Mouse (Mus musculus) heart, postnatal 25 days (tissue): ENCODE data around the gene Olfr1170. TPM values are rescaled to one million over a fixed set of nuclear protein-coding genes. Genes with fewer than 3 reads are reported as not detected.

ENCODE experiments used
- DNase-seq: peaks from one replicate; pipeline ENCODE4 v3.0.0; 2022; ENCODE audit warnings: low spot score
- intact Hi-C: fragments of 180-260 bp; cut with DNase I; formaldehyde crosslinking; loops from one replicate; pipeline ENCODE4 v1.15.1; 2025
- total RNA-seq, 2 experiments: library from RNA; stranded (reverse); gene quantifications; 2 replicates each; pipeline ENCODE4 v1.2.3; 2021

Gene Olfr1170
- total RNA-seq, result not detected

DNA sequence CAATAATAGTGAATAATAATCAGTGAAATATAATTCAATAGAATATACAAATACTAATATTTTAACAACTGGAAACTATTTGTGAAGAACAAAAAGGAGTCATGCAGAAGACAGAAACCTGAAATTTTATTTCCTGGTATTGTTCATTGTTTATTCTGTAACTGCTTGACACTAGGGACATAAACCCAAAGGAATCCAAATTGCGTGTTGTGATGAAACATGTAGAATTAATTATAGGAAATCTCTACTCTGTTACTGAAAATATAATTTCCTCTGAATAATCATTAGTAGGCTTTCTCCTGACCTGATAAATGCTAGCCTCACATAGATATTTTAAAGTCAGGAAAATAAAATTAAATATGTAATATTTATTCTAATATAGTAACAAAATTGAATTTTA, at the start of gene Olfr1170:
Gene Olfr1170 (minus strand): TSS at position 101 of the 400 bp plus-strand sequence.
- no peak for DNase-seq
- intact Hi-C loops, result no loop called here

- no peak for DNase-seq
- intact Hi-C loops, result no loop called here
Observed at GRCm38 (mm10) chr2:88220784-88221183, 7.3 kb downstream of the Olfr1170 start.

DNA sequence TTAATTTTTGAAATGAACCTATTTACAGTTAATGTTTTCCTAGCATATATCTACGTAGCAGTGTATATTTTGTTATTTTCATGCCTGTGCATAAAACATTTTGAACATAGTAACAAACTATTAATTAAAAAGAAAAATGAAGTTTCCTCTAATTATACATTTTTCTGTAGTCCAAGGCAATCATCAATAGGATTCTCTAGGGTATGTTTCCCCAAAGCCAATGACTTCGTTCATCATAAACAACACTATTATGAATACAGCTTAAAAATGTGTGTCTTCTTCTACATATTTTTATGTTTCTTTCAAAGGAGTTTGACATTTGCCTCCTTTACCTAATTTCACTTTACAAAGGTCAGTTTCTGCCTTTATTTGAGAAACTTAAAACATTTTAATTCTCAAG, 46.6 kb downstream of the Olfr1170 start, which contains the start of gene Olfr1168:
Gene Olfr1168 (plus strand): TSS at position 301 of the 400 bp plus-strand sequence.
- DNase-seq, result no peak
- intact Hi-C loops, result no loop called here

Other genes starting within 250 kb of the Olfr1170 start
- not detected for gene Olfr1158, start 238.2 kb downstream of the Olfr1170 start, total RNA-seq
- gene Olfr1160, start 220.1 kb downstream of the Olfr1170 start, total RNA-seq, result not detected
- not detected for gene Olfr1161, start 205.6 kb downstream of the Olfr1170 start, total RNA-seq
- not detected for gene Olfr73, start 190.6 kb downstream of the Olfr1170 start, total RNA-seq
- not detected for gene Olfr1162, start 177.2 kb downstream of the Olfr1170 start, total RNA-seq
- not detected for gene Olfr1163, start 156.5 kb downstream of the Olfr1170 start, total RNA-seq
- not detected for gene Olfr1164, start 134.4 kb downstream of the Olfr1170 start, total RNA-seq
- not detected for gene Olfr1166, start 100.1 kb downstream of the Olfr1170 start, total RNA-seq
- not detected for gene Olfr1167, start 73.1 kb downstream of the Olfr1170 start, total RNA-seq
- gene Olfr1168, start 46.5 kb downstream of the Olfr1170 start, total RNA-seq, result not detected
- not detected for gene Olfr1173, start 51.5 kb upstream of the Olfr1170 start, total RNA-seq
- gene Olfr1174-ps, start 86.8 kb upstream of the Olfr1170 start, total RNA-seq, result not detected
- not detected for gene Olfr1175-ps, start 98.9 kb upstream of the Olfr1170 start, total RNA-seq
- not detected for gene Olfr1176, start 108.4 kb upstream of the Olfr1170 start, total RNA-seq
- not detected for gene Olfr1177-ps, start 118.2 kb upstream of the Olfr1170 start, total RNA-seq
- gene Olfr1178, start 158.7 kb upstream of the Olfr1170 start, total RNA-seq, result not detected
- gene Olfr1179, start 178.1 kb upstream of the Olfr1170 start, total RNA-seq, result not detected
- gene Olfr1180, start 190.8 kb upstream of the Olfr1170 start, total RNA-seq, result not detected
- gene Olfr1181, start 197.8 kb upstream of the Olfr1170 start, total RNA-seq, result not detected
- gene Gm13757, start 220.8 kb upstream of the Olfr1170 start, total RNA-seq, result not detected
- gene Olfr1183, start 226.5 kb upstream of the Olfr1170 start, total RNA-seq, result not detected